8 mouse cellular contexts compared by ENCODE assay signal in genomic region chr3:93597221-93597913, GRCm38 (mm10). TPM values are rescaled to one million over a fixed set of nuclear protein-coding genes. Genes with fewer than 3 reads are reported as not detected.
DNase-seq lines count a peak whose midpoint lies in the region; ATAC-seq and TF ChIP-seq lines count a peak whose summit lies in the region.

No protein-coding gene starts in this region.

- peak; percentile 25 for DNase-seq in layer of hippocampus, adult 11-12 months (ENCODE audit: low spot score)
- DNase-seq in layer of hippocampus, postnatal 25 days (ENCODE audit: extremely low spot score in 1 of 2, low spot score in 1 of 2) = no peak
- peak; percentile 53 for DNase-seq in embryonic facial prominence, embryonic 10.5 days (ENCODE audit: low spot score)
- peak; percentile 94 for DNase-seq in kidney, adult 9 months
- peak; percentile 87 for DNase-seq in limb, embryonic 14.5 days (ENCODE audit: low spot score)

- H3K9me3 ChIP-seq in embryonic facial prominence, embryonic 10.5 days = no peaks in the 10 kb centered on the region
- no peaks in the 10 kb centered on the region for H3K9me3 ChIP-seq in heart, embryonic 12.5 days (replicated peaks)
- no peaks in the 10 kb centered on the region for H3K9me3 ChIP-seq in limb, embryonic 14.5 days (ENCODE audit: control insufficient read depth, low read length)

- no peak overlapping the region for H3K4me2 ChIP-seq in heart, embryonic 12.5 days
- H3K4me2 ChIP-seq in limb, embryonic 14.5 days (replicated peaks; ENCODE audit: low read depth, low read length, severe bottlenecking) = no peak overlapping the region

- H3K36me3 ChIP-seq in embryonic facial prominence, embryonic 10.5 days (replicated peaks) = no peaks in the 10 kb centered on the region
- H3K36me3 ChIP-seq in heart, embryonic 12.5 days = no peaks in the 10 kb centered on the region
- no peaks in the 10 kb centered on the region for H3K36me3 ChIP-seq in limb, embryonic 14.5 days (ENCODE audit: control insufficient read depth, insufficient read depth, low read length)

- WGBS in embryonic facial prominence, embryonic 10.5 days = 35% methylated on average over 5 of the region's 5 CpGs
- 49% methylated on average over 5 of the region's 5 CpGs for WGBS in heart, embryonic 12.5 days
- WGBS in limb, embryonic 14.5 days = 25% methylated on average over 5 of the region's 5 CpGs

- H3K9ac ChIP-seq in heart, embryonic 12.5 days = no peak overlapping the region
- no peak overlapping the region for H3K9ac ChIP-seq in limb, embryonic 14.5 days (ENCODE audit: low read depth, low read length, severe bottlenecking)

- no peak for TF ChIP-seq POLR2A in limb, embryonic 14.5 days (IDR thresholded peaks at IDR 0.05; ENCODE audit: borderline replicate concordance, extremely low read depth, insufficient read depth, insufficient read length)

- H3K27ac ChIP-seq in embryonic facial prominence, embryonic 10.5 days (replicated peaks) = no peak overlapping the region
- peak overlapping the region; percentile 40 for H3K27ac ChIP-seq in heart, embryonic 12.5 days (ENCODE audit: poor library complexity, severe bottlenecking)
- H3K27ac ChIP-seq in limb, embryonic 14.5 days (replicated peaks; ENCODE audit: low read depth, low read length) = no peak overlapping the region

- no peaks in the 10 kb centered on the region for H3K27me3 ChIP-seq in embryonic facial prominence, embryonic 10.5 days (replicated peaks; ENCODE audit: low read depth, poor library complexity, severe bottlenecking)
- no peaks in the 10 kb centered on the region for H3K27me3 ChIP-seq in heart, embryonic 12.5 days (replicated peaks)
- H3K27me3 ChIP-seq in limb, embryonic 14.5 days (ENCODE audit: control insufficient read depth, insufficient read depth, low read length) = no peaks in the 10 kb centered on the region

- H3K4me1 ChIP-seq in embryonic facial prominence, embryonic 10.5 days = peaks cover 10% of the 10 kb centered on the region
- H3K4me1 ChIP-seq in heart, embryonic 12.5 days (replicated peaks) = no peaks in the 10 kb centered on the region
- H3K4me1 ChIP-seq in limb, embryonic 14.5 days (ENCODE audit: control insufficient read depth, insufficient read depth, low read length) = no peaks in the 10 kb centered on the region

- ATAC-seq in heart, embryonic 12.5 days (ENCODE audit: insufficient number of reproducible peaks, low FRiP score) = peak; percentile 77
- ATAC-seq in limb, embryonic 14.5 days (ENCODE audit: low FRiP score, low read depth) = peak; percentile 88
- peak; percentile 76 for ATAC-seq in monocyte, adult 5-6 weeks (replicated peaks; ENCODE audit: insufficient number of reproducible peaks, low FRiP score, low TSS enrichment, poor library complexity, severe bottlenecking)
- ATAC-seq in erythroid progenitor cell, adult 5-6 weeks (replicated peaks; ENCODE audit: low FRiP score, poor library complexity, severe bottlenecking) = no peak

- H3K4me3 ChIP-seq in embryonic facial prominence, embryonic 10.5 days = no peak overlapping the region
- H3K4me3 ChIP-seq in heart, embryonic 12.5 days = no peak overlapping the region
- no peak overlapping the region for H3K4me3 ChIP-seq in limb, embryonic 14.5 days (replicated peaks; ENCODE audit: low read length)

RNA-seq across cellular contexts. Expression of gene S100a10, which starts 42.5 kb away (rescaled TPM):
- 10 to 100 TPM; 15.0 to 23.5 TPM for total RNA-seq in layer of hippocampus, postnatal 25 days (2021)
- 118 and 146 TPM in 2 replicates for polyA plus RNA-seq in embryonic facial prominence, embryonic 10.5 days (2016; fragmentation: Nextera tagmentation; extraction: Ambion mirVana)
- polyA plus RNA-seq in heart, embryonic 12.5 days (2016; fragmentation: Nextera tagmentation; extraction: Ambion mirVana) = 186 and 199 TPM in 2 replicates
- 208 and 328 TPM in 2 replicates for polyA plus RNA-seq in limb, embryonic 14.5 days (2012; rRNA removed)
- 625 and 691 TPM in 2 replicates for polyA plus RNA-seq in limb, embryonic 14.5 days (2014; fragmentation: Nextera tagmentation; extraction: Ambion mirVana)
- total RNA-seq in monocyte, adult 5-6 weeks (2017) = 811 to 1,204 TPM (median 873 TPM) in 3 replicates
- 41.1 and 59.5 TPM in 2 replicates for total RNA-seq in erythroid progenitor cell, adult 5-6 weeks (2015; ENCODE audit: low replicate concordance)
- total RNA-seq in erythroid progenitor cell, adult 5-6 weeks (2017; ENCODE audit: low replicate concordance) = 48.9 and 71.8 TPM in 2 replicates

RNA-seq across cellular contexts. Expression of gene Tdpoz2, which starts 55.1 kb away (rescaled TPM):
- total RNA-seq in layer of hippocampus, postnatal 25 days (2021) = not detected
- not detected in 2 replicates for polyA plus RNA-seq in embryonic facial prominence, embryonic 10.5 days (2016; fragmentation: Nextera tagmentation; extraction: Ambion mirVana)
- not detected in 2 replicates for polyA plus RNA-seq in heart, embryonic 12.5 days (2016; fragmentation: Nextera tagmentation; extraction: Ambion mirVana)
- polyA plus RNA-seq in limb, embryonic 14.5 days (2012; rRNA removed) = not detected in 2 replicates
- polyA plus RNA-seq in limb, embryonic 14.5 days (2014; fragmentation: Nextera tagmentation; extraction: Ambion mirVana) = not detected in 2 replicates
- total RNA-seq in monocyte, adult 5-6 weeks (2017) = not detected in 3 replicates
- not detected in 2 replicates for total RNA-seq in erythroid progenitor cell, adult 5-6 weeks (2015; ENCODE audit: low replicate concordance)
- not detected in 2 replicates for total RNA-seq in erythroid progenitor cell, adult 5-6 weeks (2017; ENCODE audit: low replicate concordance)

Comparison
In these comparisons a context has a peak if more than half of its experiments do, and no peak if none do; other contexts are left out.
1. DNase-seq: peak in layer of hippocampus, adult 11-12 months (single experiment), embryonic facial prominence, embryonic 10.5 days (single experiment), kidney, adult 9 months (single experiment) and limb, embryonic 14.5 days (single experiment); none in layer of hippocampus, postnatal 25 days (0 of 2).
2. RNA of gene S100a10, which starts 42.5 kb away (total RNA-seq): 811 to 1,204 TPM in monocyte, adult 5-6 weeks; 41.1 to 71.8 TPM in erythroid progenitor cell, adult 5-6 weeks and 15.0 to 23.5 TPM in layer of hippocampus, postnatal 25 days; every median in the first group is over 10 times any median in the second.